Mouse (Mus musculus): ENCODE results near the gene Blvrb.

GRCm38 (mm10) chr7:27423556-27424326 lies 24.0 kb upstream of the Blvrb start:
- TF ChIP-seq CTCF (IDR thresholded peaks at IDR 0.05; ENCODE audit: low read depth), result no peak
- TF ChIP-seq EP300 (optimal IDR thresholded peaks at IDR 0.05), result no peak

Measured in stomach, postnatal 0 days (tissue).